Comparison of ENCODE assay signal across 9 mouse cellular contexts in genomic region chr11:52097596-52097995, GRCm38 (mm10). TPM values are rescaled to one million over a fixed set of nuclear protein-coding genes. Genes with fewer than 3 reads are reported as not detected.
DNase-seq lines count a peak whose midpoint lies in the region; ATAC-seq and TF ChIP-seq lines count a peak whose summit lies in the region.
"Had no signal": no experiment of that assay in that cellular context is flagged by ENCODE, and none has a peak within 500 bp of the region (broad histone marks: within the 10 kb centered on the region; RNA-seq: fewer than 3 reads in every experiment).

No protein-coding gene starts in this region.

- H3K27me3 ChIP-seq in lung, embryonic 14.5 days (ENCODE audit: insufficient read depth, low read length), result no peaks in the 10 kb centered on the region
- no peaks in the 10 kb centered on the region for H3K27me3 ChIP-seq in embryonic facial prominence, embryonic 13.5 days
- H3K27me3 ChIP-seq in intestine, embryonic 16.5 days (replicated peaks; ENCODE audit: control insufficient read depth, insufficient read depth, low read length), result no peaks in the 10 kb centered on the region

- no peak overlapping the region for H3K27ac ChIP-seq in lung, embryonic 14.5 days (ENCODE audit: low read depth)
- H3K27ac ChIP-seq in embryonic facial prominence, embryonic 13.5 days, result no peak overlapping the region
- peak overlapping the region; percentile 93 for H3K27ac ChIP-seq in intestine, embryonic 16.5 days (ENCODE audit: low read length)

- no peak for TF ChIP-seq CTCF in lung, embryonic 14.5 days (IDR thresholded peaks at IDR 0.05; ENCODE audit: low read depth)

- 0 out of 2 replicates have a peak, but pooled peaks cover 4% of the 10 kb centered on the region for H3K36me3 ChIP-seq in lung, embryonic 14.5 days (ENCODE audit: insufficient read depth)
- no peaks in the 10 kb centered on the region; the same call in 1 of the 2 replicates for H3K36me3 ChIP-seq in embryonic facial prominence, embryonic 13.5 days
- no peaks in the 10 kb centered on the region for H3K36me3 ChIP-seq in intestine, embryonic 16.5 days (ENCODE audit: control insufficient read depth, insufficient read depth, low read length)

- H3K4me1 ChIP-seq in lung, embryonic 14.5 days (ENCODE audit: insufficient read depth), result peaks cover 8% of the 10 kb centered on the region; the same call in 1 of the 2 replicates
- peaks cover 25% of the 10 kb centered on the region for H3K4me1 ChIP-seq in embryonic facial prominence, embryonic 13.5 days
- peaks cover 23% of the 10 kb centered on the region for H3K4me1 ChIP-seq in intestine, embryonic 16.5 days (ENCODE audit: control insufficient read depth, insufficient read depth, low read length)

- H3K9ac ChIP-seq in lung, embryonic 14.5 days, result no peak overlapping the region
- H3K9ac ChIP-seq in embryonic facial prominence, embryonic 13.5 days, result no peak overlapping the region
- 0 out of 2 replicates have a peak overlapping the region, but pooled peaks have one; percentile 72 for H3K9ac ChIP-seq in intestine, embryonic 16.5 days (ENCODE audit: low read depth, low read length)

- WGBS in lung, embryonic 14.5 days, result 71% methylated on average over 2 of the region's 2 CpGs
- 78% methylated on average over 2 of the region's 2 CpGs for WGBS in embryonic facial prominence, embryonic 13.5 days
- WGBS in intestine, embryonic 16.5 days, result 68% methylated on average over 2 of the region's 2 CpGs

- no peak for ATAC-seq in lung, embryonic 14.5 days (ENCODE audit: insufficient read depth)
- no peak for ATAC-seq in embryonic facial prominence, embryonic 13.5 days (ENCODE audit: insufficient number of reproducible peaks, insufficient read depth, low FRiP score, low TSS enrichment, low read depth)
- ATAC-seq in intestine, embryonic 16.5 days, result no peak

- peak overlapping the region; percentile 88 for H3K4me2 ChIP-seq in lung, embryonic 14.5 days
- H3K4me2 ChIP-seq in embryonic facial prominence, embryonic 13.5 days, result peak overlapping the region; percentile 80
- H3K4me2 ChIP-seq in intestine, embryonic 16.5 days (ENCODE audit: low read depth, low read length), result peak overlapping the region; percentile 84; the same call in 1 of the 2 replicates

- H3K9me3 ChIP-seq in lung, embryonic 14.5 days (ENCODE audit: low read depth, low read length), result no peaks in the 10 kb centered on the region
- H3K9me3 ChIP-seq in embryonic facial prominence, embryonic 13.5 days, result no peaks in the 10 kb centered on the region
- no peaks in the 10 kb centered on the region for H3K9me3 ChIP-seq in intestine, embryonic 16.5 days (ENCODE audit: control insufficient read depth, low read length)

- H3K4me3 ChIP-seq in lung, embryonic 14.5 days (ENCODE audit: low read depth, low read length), result no peak overlapping the region
- 0 out of 2 replicates have a peak overlapping the region, but pooled peaks have one; percentile 81 for H3K4me3 ChIP-seq in embryonic facial prominence, embryonic 13.5 days
- H3K4me3 ChIP-seq in intestine, embryonic 16.5 days (ENCODE audit: low read length), result 0 out of 2 replicates have a peak overlapping the region, but pooled peaks have one; percentile 99

- no peak for DNase-seq in lung, embryonic 14.5 days
- DNase-seq in lung, postnatal 36 days, result no peak
- peak; percentile 33 for DNase-seq in skeletal muscle tissue, adult 2 months (ENCODE audit: low read depth, low spot score)
- DNase-seq in layer of hippocampus, postnatal 36 days, result no peak
- no peak for DNase-seq in frontal cortex, adult 2 months (ENCODE audit: extremely low spot score in 1 of 2, low spot score in 1 of 2)
- DNase-seq in frontal cortex, postnatal 36 days (ENCODE audit: low spot score in 2 of 2), result no peak

RNA-seq across cellular contexts. Expression of gene Ppp2ca, which starts 0.9 kb away (rescaled TPM):
- 94.0 and 95.3 TPM in 2 replicates for polyA plus RNA-seq in lung, embryonic 14.5 days (2014; fragmentation: Nextera tagmentation; extraction: Ambion mirVana)
- 83.5 and 90.8 TPM in 2 replicates for polyA plus RNA-seq in embryonic facial prominence, embryonic 13.5 days (2015; fragmentation: Nextera tagmentation; extraction: Ambion mirVana)
- polyA plus RNA-seq in intestine, embryonic 16.5 days (2015; fragmentation: Nextera tagmentation; extraction: Ambion mirVana), result 20.2 and 51.9 TPM in 2 replicates
- total RNA-seq in layer of hippocampus, postnatal 36 days (2021), result 100 to 1,000 TPM; 112 to 117 TPM
- polyA plus RNA-seq in frontal cortex, adult 2 months (2012; rRNA removed), result 98.9 and 101 TPM in 2 replicates

RNA-seq across cellular contexts. Expression of gene Olfr1373, which starts 47.7 kb away (rescaled TPM):
- not detected in 2 replicates for polyA plus RNA-seq in lung, embryonic 14.5 days (2014; fragmentation: Nextera tagmentation; extraction: Ambion mirVana)
- not detected in 2 replicates for polyA plus RNA-seq in embryonic facial prominence, embryonic 13.5 days (2015; fragmentation: Nextera tagmentation; extraction: Ambion mirVana)
- polyA plus RNA-seq in intestine, embryonic 16.5 days (2015; fragmentation: Nextera tagmentation; extraction: Ambion mirVana), result not detected in 2 replicates
- total RNA-seq in layer of hippocampus, postnatal 36 days (2021), result not detected
- polyA plus RNA-seq in frontal cortex, adult 2 months (2012; rRNA removed), result not detected in 2 replicates
- polyA plus RNA-seq: macrophage had no signal
